Mouse (Mus musculus) hindbrain, embryonic 14.5 days (tissue): ENCODE results near the gene Ms4a7. TPM values are rescaled to one million over a fixed set of nuclear protein-coding genes. Genes with fewer than 3 reads are reported as not detected.

Source experiments
- ATAC-seq: fragments of 200-750 bp; cut with Nextera tagmentation; 2 replicates; pipeline ENCODE4 v1.8.0; 2017; ENCODE audit warnings: moderate number of reproducible peaks, mild to moderate bottlenecking, moderate TSS enrichment, moderate library complexity; ENCODE audit not compliant: low FRiP score
- DNase-seq: peaks from one replicate; pipeline ENCODE4 v3.0.0-alpha.2; 2015; ENCODE audit warnings: low spot score
- H3K27ac ChIP-seq: fragments of 300-500 bp; sonication (generic); 2 replicates; pipeline ENCODE4 v1.5.1; 2014; ENCODE audit warnings: mild to moderate bottlenecking, moderate library complexity
- H3K27me3 ChIP-seq: fragments of 300-500 bp; sonication (generic); 2 replicates; pipeline ENCODE4 v1.6.1; 2014; ENCODE audit warnings: mild to moderate bottlenecking, low read length, mixed read lengths; ENCODE audit not compliant: control insufficient read depth, insufficient read depth
- H3K36me3 ChIP-seq: fragments of 300-500 bp; sonication (generic); replicated peaks from 2 replicates; pipeline ENCODE4 v1.6.1; 2014; ENCODE audit not compliant: control insufficient read depth, insufficient read depth
- H3K4me1 ChIP-seq: fragments of 300-500 bp; sonication (generic); replicated peaks from 2 replicates; pipeline ENCODE4 v1.6.1; 2014; ENCODE audit warnings: antibody characterized with exemption, low read length, mixed read lengths; ENCODE audit not compliant: control insufficient read depth, insufficient read depth
- H3K4me2 ChIP-seq: fragments of 300-500 bp; sonication (generic); replicated peaks from 2 replicates; pipeline ENCODE4 v1.6.1; 2014; ENCODE audit warnings: mild to moderate bottlenecking, moderate library complexity
- H3K4me3 ChIP-seq: fragments of 300-500 bp; sonication (generic); replicated peaks from 2 replicates; pipeline ENCODE4 v1.5.1; 2014; ENCODE audit warnings: mild to moderate bottlenecking, low read length
- H3K9ac ChIP-seq: fragments of 300-500 bp; sonication (generic); 2 replicates; pipeline ENCODE4 v1.6.1; 2014
- H3K9me3 ChIP-seq: fragments of 300-500 bp; sonication (generic); 2 replicates; pipeline ENCODE4 v1.6.1; 2016; ENCODE audit warnings: low read length; ENCODE audit not compliant: control insufficient read depth
- WGBS: fragments of 180-500 bp; shearing (Covaris S2); extraction: QIAGEN DNeasy Blood & Tissue Kit; methylation state at CpG from one replicate; pipeline ENCODE4 v1.1.7; 2014; 5-methylcytosine and 5-hydroxymethylcytosine counted together
- polyA plus RNA-seq: library from polyadenylated mRNA; unstranded; fragments of >200 nt; fragmentation: Nextera tagmentation; extraction: Ambion mirVana; gene quantifications from 2 replicates; pipeline ENCODE4 v1.2.1, GENCODE M21; 2014

Ms4a7 gene
- polyA plus RNA-seq = 4.0 and 4.5 TPM in 2 replicates

DNA sequence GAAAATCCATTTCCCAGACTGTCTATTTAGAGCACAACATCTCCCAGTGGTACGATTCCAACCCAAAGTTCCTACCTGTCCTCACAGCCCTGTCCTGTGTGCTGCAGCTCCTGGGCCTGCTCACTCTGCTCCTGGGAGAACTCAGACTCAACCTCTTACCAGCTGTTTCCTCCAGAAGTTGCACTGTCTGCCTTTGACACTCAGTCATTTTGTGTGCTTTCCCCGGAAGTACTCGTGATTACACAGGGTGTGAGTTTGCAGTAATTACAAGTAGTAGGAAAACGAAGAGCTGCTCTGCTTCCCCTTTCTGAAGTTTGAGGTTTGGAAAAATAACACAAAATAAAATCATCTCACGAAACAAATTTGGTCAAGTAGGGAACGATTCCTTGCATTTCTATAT, at the start of gene Ms4a7:
Gene Ms4a7, minus strand, starts transcription at position 215 of the 400 bp plus-strand sequence.
- H3K4me3 ChIP-seq = no peak within 1 kb of the TSS
- H3K27ac ChIP-seq = no peak within 1 kb of the TSS
- no peaks in the 10 kb centered on the region for H3K27me3 ChIP-seq
- H3K36me3 ChIP-seq = no peaks in the 10 kb centered on the region
- WGBS = 92% methylated on average over 6 of the region's 6 CpGs
- H3K9me3 ChIP-seq = no peaks in the 10 kb centered on the region
- DNase-seq (no peak), ATAC-seq (no peak)
- H3K9ac ChIP-seq = no peak within 1 kb of the TSS
- H3K4me2 ChIP-seq = no peak within 1 kb of the TSS
- no peaks in the 10 kb centered on the region for H3K4me1 ChIP-seq

DNA sequence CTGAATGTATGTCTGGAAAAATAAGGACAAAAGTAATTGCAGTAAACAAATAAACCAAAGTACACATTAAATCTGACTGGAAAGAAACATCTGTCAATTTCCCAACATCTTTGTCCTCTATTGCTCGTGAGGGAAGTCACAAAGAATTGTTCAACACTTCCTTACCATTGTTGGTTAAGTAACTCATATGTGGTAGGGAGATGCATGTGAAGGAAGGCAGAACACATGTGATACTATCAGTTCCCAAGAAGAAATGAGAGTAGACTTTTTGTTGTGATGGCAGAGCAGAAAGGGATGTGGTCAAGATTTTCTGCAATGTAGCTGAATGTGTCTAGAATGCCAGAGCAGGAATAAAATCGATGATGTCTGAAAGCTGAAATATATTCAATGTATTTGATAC, 40.5 kb upstream of the Ms4a7 start:
- DNase-seq (no peak), ATAC-seq (no peak)
- no peak overlapping the region for H3K9ac ChIP-seq
- H3K9me3 ChIP-seq = no peaks in the 10 kb centered on the region
- no peaks in the 10 kb centered on the region for H3K4me1 ChIP-seq
- no peaks in the 10 kb centered on the region for H3K27me3 ChIP-seq
- H3K4me3 ChIP-seq = no peak overlapping the region
- H3K27ac ChIP-seq = no peak overlapping the region
- H3K4me2 ChIP-seq = no peak overlapping the region
- WGBS = 87% methylated on average over 2 of the region's 2 CpGs
- no peaks in the 10 kb centered on the region for H3K36me3 ChIP-seq

DNA sequence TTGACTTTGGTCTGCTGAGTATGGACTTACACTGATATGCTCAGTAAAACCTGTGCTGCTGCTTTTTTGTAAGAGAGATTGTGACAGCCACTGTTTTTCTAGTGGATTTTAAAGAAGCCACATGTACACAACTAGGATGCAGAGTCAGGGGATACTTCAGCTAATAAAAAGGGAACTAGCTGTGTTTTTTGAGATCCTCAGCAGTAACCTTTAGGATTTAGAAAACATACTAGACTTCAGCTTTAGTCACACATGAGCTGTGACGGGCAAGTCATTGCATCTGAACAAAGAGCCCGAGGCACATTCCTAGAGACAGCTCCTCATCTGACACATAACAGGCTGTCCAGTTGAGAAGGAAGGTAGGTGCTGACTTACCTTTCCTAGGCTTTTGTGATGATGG, 39.3 kb upstream of the Ms4a7 start, which contains the start of gene Ms4a4a:
Gene Ms4a4a, plus strand, starts transcription at position 251 of the 400 bp plus-strand sequence.
- 85% methylated on average over 2 of the region's 2 CpGs for WGBS
- no peak for ATAC-seq
- Histone ChIP-seq H3K9me3 (no peaks in the 10 kb centered on the region), H3K27me3 (no peaks in the 10 kb centered on the region), H3K27ac (no peak within 1 kb of the TSS), H3K4me3 (no peak within 1 kb of the TSS), H3K36me3 (no peaks in the 10 kb centered on the region), H3K9ac (no peak within 1 kb of the TSS), H3K4me1 (no peaks in the 10 kb centered on the region), H3K4me2 (no peak within 1 kb of the TSS)
- DNase-seq = no peak

DNA sequence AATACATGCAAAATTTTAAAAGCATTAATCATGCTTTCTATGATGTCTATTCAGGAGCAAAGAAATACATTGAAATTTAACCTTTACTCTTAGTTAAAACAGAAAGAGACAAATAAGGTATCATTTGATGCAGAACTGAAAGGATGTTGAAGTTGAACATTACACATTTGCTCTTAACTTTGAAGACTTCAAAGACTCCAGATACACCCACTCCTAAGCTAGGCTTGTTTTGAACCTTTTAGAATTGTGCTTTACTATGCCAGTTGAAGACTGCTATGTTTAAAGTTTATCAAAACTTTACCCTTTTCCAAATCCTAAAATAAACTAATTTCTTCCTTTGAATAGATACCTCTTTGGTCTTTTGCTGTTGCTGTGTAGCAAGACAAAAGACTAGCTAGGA, 35.2 kb upstream of the Ms4a7 start:
- Histone ChIP-seq H3K9me3 (no peaks in the 10 kb centered on the region), H3K4me1 (no peaks in the 10 kb centered on the region), H3K4me2 (no peak overlapping the region), H3K27me3 (no peaks in the 10 kb centered on the region), H3K9ac (no peak overlapping the region), H3K27ac (no peak overlapping the region), H3K4me3 (no peak overlapping the region), H3K36me3 (no peaks in the 10 kb centered on the region)
- ATAC-seq (no peak), DNase-seq (no peak)

- Histone ChIP-seq H3K9ac (no peak overlapping the region), H3K36me3 (no peaks in the 10 kb centered on the region), H3K4me1 (no peaks in the 10 kb centered on the region), H3K27me3 (no peaks in the 10 kb centered on the region), H3K27ac (no peak overlapping the region), H3K4me2 (no peak overlapping the region), H3K4me3 (no peak overlapping the region), H3K9me3 (no peaks in the 10 kb centered on the region)
- DNase-seq = no peak
- WGBS = 83% methylated on average over 3 of the region's 3 CpGs
- no peak for ATAC-seq
These were observed 32.4 kb upstream of the Ms4a7 start for GRCm38 (mm10) chr19:11368310-11368709.

DNA sequence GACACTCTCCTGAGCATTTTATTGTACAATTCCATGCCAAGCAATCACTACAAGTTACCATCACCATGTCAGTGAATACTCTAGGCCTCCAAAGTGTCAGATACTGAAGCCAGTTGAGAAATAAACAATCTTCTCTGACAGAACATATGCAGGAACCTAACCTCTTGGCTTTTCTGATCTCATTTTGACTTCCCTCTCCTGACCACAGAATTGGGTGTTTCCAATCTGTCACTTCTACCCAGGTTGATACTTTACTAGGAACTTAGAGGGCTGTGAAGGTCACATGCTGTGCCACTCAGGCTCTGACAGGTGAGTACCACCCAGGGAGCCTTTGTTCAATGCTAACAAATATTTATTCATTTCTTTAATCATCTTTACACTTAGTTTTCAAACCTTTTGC, 26.1 kb upstream of the Ms4a7 start:
- H3K9ac ChIP-seq = no peak overlapping the region
- H3K36me3 ChIP-seq = no peaks in the 10 kb centered on the region
- no peaks in the 10 kb centered on the region for H3K27me3 ChIP-seq
- no peak overlapping the region for H3K4me3 ChIP-seq
- no peaks in the 10 kb centered on the region for H3K9me3 ChIP-seq
- no peak for ATAC-seq
- DNase-seq = no peak
- H3K4me2 ChIP-seq = no peak overlapping the region
- no peaks in the 10 kb centered on the region for H3K4me1 ChIP-seq
- H3K27ac ChIP-seq = no peak overlapping the region

GRCm38 (mm10) chr19:11360106-11360505, 24.2 kb upstream of the Ms4a7 start:
- no peak overlapping the region for H3K4me3 ChIP-seq
- H3K27ac ChIP-seq = no peak overlapping the region
- no peaks in the 10 kb centered on the region for H3K36me3 ChIP-seq
- no peaks in the 10 kb centered on the region for H3K27me3 ChIP-seq
- H3K9ac ChIP-seq = no peak overlapping the region
- ATAC-seq = no peak
- WGBS = 64% methylated on average over 3 of the region's 3 CpGs
- no peaks in the 10 kb centered on the region for H3K9me3 ChIP-seq
- DNase-seq = no peak
- H3K4me1 ChIP-seq = no peaks in the 10 kb centered on the region
- no peak overlapping the region for H3K4me2 ChIP-seq

- Histone ChIP-seq H3K4me1 (no peaks in the 10 kb centered on the region), H3K4me2 (no peak overlapping the region), H3K9me3 (no peaks in the 10 kb centered on the region), H3K36me3 (no peaks in the 10 kb centered on the region), H3K27me3 (no peaks in the 10 kb centered on the region), H3K4me3 (no peak overlapping the region), H3K27ac (no peak overlapping the region), H3K9ac (no peak overlapping the region)
- WGBS = 89% methylated on average over 7 of the region's 7 CpGs
- no peak for ATAC-seq
- DNase-seq = no peak
These were observed 19.8 kb upstream of the Ms4a7 start for GRCm38 (mm10) chr19:11355730-11356129.

- Histone ChIP-seq H3K9me3 (no peaks in the 10 kb centered on the region), H3K4me1 (no peaks in the 10 kb centered on the region), H3K9ac (no peak overlapping the region), H3K4me3 (no peak overlapping the region), H3K36me3 (no peaks in the 10 kb centered on the region), H3K27ac (no peak overlapping the region), H3K27me3 (no peaks in the 10 kb centered on the region), H3K4me2 (no peak overlapping the region)
- ATAC-seq (no peak), DNase-seq (no peak)
- WGBS = 61% methylated on average over 3 of the region's 3 CpGs
These were observed 15.9 kb upstream of the Ms4a7 start for GRCm38 (mm10) chr19:11351878-11352277.

GRCm38 (mm10) chr19:11349698-11350481, 13.9 kb upstream of the Ms4a7 start:
- no peak for ATAC-seq
- Histone ChIP-seq H3K4me3 (no peak overlapping the region), H3K36me3 (no peaks in the 10 kb centered on the region)

More at GRCm38 (mm10) chr19:11349698-11350481, 13.9 kb upstream of the Ms4a7 start:
- Histone ChIP-seq H3K27me3 (no peaks in the 10 kb centered on the region), H3K27ac (no peak overlapping the region), H3K4me1 (no peaks in the 10 kb centered on the region), H3K4me2 (no peak overlapping the region), H3K9me3 (no peaks in the 10 kb centered on the region), H3K9ac (no peak overlapping the region)
- no peak for DNase-seq
- 63% methylated on average over 7 of the region's 7 CpGs for WGBS
